Mouse (Mus musculus): ENCODE results near the gene Nfe2l2.

DNA sequence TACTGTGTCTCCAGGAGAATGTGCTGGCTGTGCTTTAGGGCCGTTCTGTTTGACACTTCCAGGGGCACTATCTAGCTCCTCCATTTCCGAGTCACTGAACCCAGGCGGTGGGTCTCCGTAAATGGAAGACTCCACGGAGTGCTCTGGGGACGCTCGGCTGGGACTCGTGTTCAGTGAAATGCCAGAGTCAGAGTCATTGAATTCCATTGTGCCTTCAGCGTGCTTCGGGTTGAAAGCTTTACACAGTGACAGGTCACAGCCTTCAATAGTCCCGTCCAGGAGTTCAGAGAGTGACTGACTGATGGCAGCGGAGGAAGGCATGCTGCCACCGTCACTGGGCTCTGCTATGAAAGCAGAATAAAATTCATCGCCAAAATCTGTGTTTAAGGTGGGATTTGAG lies 27.9 kb downstream of the Nfe2l2 start:
- TF ChIP-seq GATA1 (IDR thresholded peaks at IDR 0.05; ENCODE audit: borderline replicate concordance, low read length) (no peak), FLI1 (IDR thresholded peaks at IDR 0.05; ENCODE audit: low read length) (no peak)
